Mouse (Mus musculus): ENCODE data around the gene Sc5d. TPM values are rescaled to one million over a fixed set of nuclear protein-coding genes. Genes with fewer than 3 reads are reported as not detected.

Gene Sc5d
- total and polyA plus RNA-seq, 2 experiments from 2014 or later: 20.4 to 40.3 TPM

DNA sequence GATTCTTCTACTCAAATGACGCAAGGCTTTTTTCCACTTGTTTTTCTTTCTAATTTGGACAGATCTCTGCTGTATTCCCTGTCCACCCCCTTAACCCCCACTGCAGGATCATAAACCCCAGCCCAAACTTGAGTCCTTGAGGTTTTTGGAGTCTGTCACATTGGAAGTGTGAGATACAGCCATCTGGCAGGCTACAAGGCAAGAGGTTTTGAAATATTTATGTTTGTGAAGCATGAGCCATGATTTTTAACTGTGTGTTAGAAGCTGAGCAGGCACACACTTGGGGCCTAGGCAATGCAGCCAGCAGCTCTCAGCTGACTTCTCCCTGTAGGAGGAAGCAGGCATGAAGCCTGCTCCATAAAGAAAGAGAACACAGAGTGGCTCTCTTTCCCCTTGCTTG, 57.3 kb downstream of the Sc5d start:
- H3K27me3 ChIP-seq (ENCODE audit: control insufficient read depth, insufficient read depth, low read length): no peaks in the 10 kb centered on the region
- TF ChIP-seq EP300 (IDR thresholded peaks at IDR 0.05; ENCODE audit: low read depth): no peak
- no peak for TF ChIP-seq CTCF (IDR thresholded peaks at IDR 0.05; ENCODE audit: low read depth)
- no peaks in the 10 kb centered on the region for H3K4me1 ChIP-seq (ENCODE audit: control insufficient read depth, insufficient read depth)
- no peak for ATAC-seq (ENCODE audit: insufficient read depth, low read depth)
- no peak overlapping the region for H3K4me3 ChIP-seq (ENCODE audit: low read depth, low read length)
- H3K4me2 ChIP-seq (ENCODE audit: low read depth, low read length): no peak overlapping the region
- H3K27ac ChIP-seq (ENCODE audit: low read depth): no peak overlapping the region
- H3K9ac ChIP-seq (replicated peaks; ENCODE audit: low read depth, low read length): no peak overlapping the region
- no peaks in the 10 kb centered on the region for H3K36me3 ChIP-seq (replicated peaks; ENCODE audit: control insufficient read depth, insufficient read depth, low read length)
- 85% methylated on average over 1 of the region's 1 CpGs for WGBS
- H3K9me3 ChIP-seq (replicated peaks; ENCODE audit: control insufficient read depth, low read length): no peaks in the 10 kb centered on the region
- DNase-seq (ENCODE audit: low spot score): no peak

- H3K27ac ChIP-seq (ENCODE audit: low read depth): no peak overlapping the region
- no peak overlapping the region for H3K4me3 ChIP-seq (ENCODE audit: low read depth, low read length)
- WGBS: 86% methylated on average over 5 of the region's 5 CpGs
- no peak overlapping the region for H3K4me2 ChIP-seq (ENCODE audit: low read depth, low read length)
- no peaks in the 10 kb centered on the region for H3K36me3 ChIP-seq (replicated peaks; ENCODE audit: control insufficient read depth, insufficient read depth, low read length)
- DNase-seq (ENCODE audit: low spot score) (no peak), ATAC-seq (ENCODE audit: insufficient read depth, low read depth) (no peak)
- no peaks in the 10 kb centered on the region for H3K9me3 ChIP-seq (replicated peaks; ENCODE audit: control insufficient read depth, low read length)
- H3K9ac ChIP-seq (replicated peaks; ENCODE audit: low read depth, low read length): no peak overlapping the region
- TF ChIP-seq EP300 (IDR thresholded peaks at IDR 0.05; ENCODE audit: low read depth) (no peak), CTCF (IDR thresholded peaks at IDR 0.05; ENCODE audit: low read depth) (no peak)
- H3K27me3 ChIP-seq (ENCODE audit: control insufficient read depth, insufficient read depth, low read length): no peaks in the 10 kb centered on the region
- no peaks in the 10 kb centered on the region for H3K4me1 ChIP-seq (ENCODE audit: control insufficient read depth, insufficient read depth)
These were observed 61.8 kb downstream of the Sc5d start for GRCm38 (mm10) chr9:42202271-42202670.

Other genes starting within 250 kb of the Sc5d start
- gene Sorl1, start 140.0 kb downstream of the Sc5d start, total RNA-seq (2014; rRNA removed; ENCODE audit: low replicate concordance): 3.2 and 12.9 TPM in 2 replicates
- 0.59 and 1.1 TPM in 2 replicates for gene Sorl1, start 140.0 kb downstream of the Sc5d start, polyA plus RNA-seq (2015; fragmentation: Nextera tagmentation; extraction: Ambion mirVana)
- 0.19 TPM in 1 of 2 replicates, not detected in the other for gene Tecta, start 135.7 kb upstream of the Sc5d start, total RNA-seq (2014; rRNA removed; ENCODE audit: low replicate concordance)
- 0.01 and 0.04 TPM in 2 replicates for gene Tecta, start 135.7 kb upstream of the Sc5d start, polyA plus RNA-seq (2015; fragmentation: Nextera tagmentation; extraction: Ambion mirVana)
- gene Tbcel, start 243.6 kb upstream of the Sc5d start, total RNA-seq (2014; rRNA removed; ENCODE audit: low replicate concordance): 7.6 and 17.9 TPM in 2 replicates
- gene Tbcel, start 243.6 kb upstream of the Sc5d start, polyA plus RNA-seq (2015; fragmentation: Nextera tagmentation; extraction: Ambion mirVana): 2.6 TPM in 2 replicates

Data from heart, postnatal 0 days (tissue).